Mouse (Mus musculus): ENCODE data around the gene Arl15. TPM values are rescaled to one million over a fixed set of nuclear protein-coding genes. Genes with fewer than 3 reads are reported as not detected.

Arl15 gene
- total RNA-seq, 2 experiments from 2014 or later = 4.0 to 4.2 TPM

DNA sequence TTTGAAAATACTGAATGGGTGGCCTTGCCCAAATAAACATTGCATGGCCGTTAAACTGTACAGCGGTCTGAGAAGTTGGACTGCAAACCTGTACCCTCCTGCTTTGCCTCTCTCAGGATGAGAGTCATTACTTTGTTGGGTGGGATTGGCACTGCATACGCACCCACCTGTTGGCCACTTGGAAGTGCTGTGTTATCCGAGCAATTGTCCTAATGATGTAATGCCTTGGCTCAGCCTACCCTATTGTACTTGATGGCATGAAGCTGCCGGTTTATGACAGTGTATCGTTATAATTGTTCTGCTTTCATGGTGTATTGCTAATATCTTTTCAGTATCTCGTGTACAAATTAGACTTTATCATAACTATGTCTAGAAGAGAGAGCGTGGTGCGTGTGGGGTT, 103.6 kb downstream of the Arl15 start:
- no peak for DNase-seq
- intact Hi-C loops (cut with DNase I) = no loop called here

DNA sequence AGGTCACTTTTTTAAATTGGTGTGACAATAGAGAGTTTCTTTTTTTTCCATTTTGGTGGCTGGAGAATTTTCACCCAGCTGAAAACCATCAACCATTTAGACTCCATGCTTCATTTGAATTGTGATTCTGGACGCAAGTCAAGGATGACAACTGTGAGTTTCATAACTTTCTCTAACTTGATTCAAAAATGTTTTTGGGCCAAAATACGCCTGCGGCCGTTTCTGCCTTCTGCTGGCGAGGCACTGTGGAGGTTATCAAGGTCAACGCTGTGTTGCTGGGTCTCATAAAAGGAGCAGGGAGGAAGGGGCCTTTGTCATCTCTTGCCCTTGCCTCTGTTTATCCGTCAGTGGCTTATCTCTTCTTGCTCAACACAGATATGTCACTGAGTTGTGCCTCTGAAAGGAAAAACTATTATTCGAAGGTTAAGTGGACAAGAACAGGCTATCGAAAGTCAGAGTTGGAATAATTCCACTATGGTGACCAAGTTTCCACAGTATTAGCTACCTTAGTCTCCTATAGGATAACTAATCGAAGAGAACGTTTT, 106.8 kb downstream of the Arl15 start:
- intact Hi-C loops (cut with DNase I) = no loop called here
- no peak for DNase-seq

DNA sequence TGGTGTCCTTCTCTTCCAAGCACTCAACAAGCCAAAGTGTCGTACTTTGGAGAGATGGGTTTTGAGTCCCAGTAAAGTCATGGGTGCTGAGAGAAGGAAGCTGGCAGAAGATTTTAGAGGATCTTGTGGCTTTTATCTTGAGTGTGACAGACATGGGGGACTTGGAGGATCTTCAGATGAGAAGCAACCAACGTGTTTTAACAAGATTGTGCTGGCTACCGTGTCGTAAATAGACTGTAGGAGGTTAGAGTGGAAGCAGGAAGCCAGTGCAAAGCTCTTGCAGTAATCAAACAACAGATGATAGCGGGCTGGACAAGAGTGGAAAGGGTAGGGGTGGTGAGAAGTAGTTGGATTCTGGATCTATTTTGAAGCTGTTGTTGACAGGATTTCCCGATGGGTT, 109.0 kb downstream of the Arl15 start:
- DNase-seq = no peak
- intact Hi-C loops (cut with DNase I) = no loop called here

DNA sequence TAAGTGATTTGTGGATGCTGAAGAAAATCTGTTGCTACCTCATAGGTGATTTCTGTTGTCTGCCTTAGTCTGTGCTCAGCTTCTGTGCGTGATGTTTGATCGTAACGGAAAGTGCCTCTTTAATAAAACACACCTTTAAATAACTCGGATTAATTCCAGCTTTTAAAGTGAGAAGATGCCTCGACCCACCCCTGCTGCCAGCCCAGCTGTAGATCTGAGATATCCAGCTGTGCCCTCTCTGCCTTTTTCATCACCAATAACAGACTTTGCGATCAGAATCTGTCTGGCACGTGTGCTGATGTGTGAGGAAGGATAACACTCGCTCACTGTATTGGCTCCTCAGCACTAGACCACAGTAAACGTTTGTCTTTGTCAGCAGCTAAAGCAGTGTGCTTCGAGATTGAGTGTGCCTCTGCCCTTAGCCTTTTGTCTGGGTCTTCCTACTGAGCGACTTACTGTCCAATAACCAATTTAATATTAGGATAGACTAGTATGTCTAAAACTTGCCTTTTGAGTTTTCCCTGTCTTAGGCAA, 117.7 kb downstream of the Arl15 start:
- intact Hi-C loops (cut with DNase I) = no loop called here
- DNase-seq = no peak

DNA sequence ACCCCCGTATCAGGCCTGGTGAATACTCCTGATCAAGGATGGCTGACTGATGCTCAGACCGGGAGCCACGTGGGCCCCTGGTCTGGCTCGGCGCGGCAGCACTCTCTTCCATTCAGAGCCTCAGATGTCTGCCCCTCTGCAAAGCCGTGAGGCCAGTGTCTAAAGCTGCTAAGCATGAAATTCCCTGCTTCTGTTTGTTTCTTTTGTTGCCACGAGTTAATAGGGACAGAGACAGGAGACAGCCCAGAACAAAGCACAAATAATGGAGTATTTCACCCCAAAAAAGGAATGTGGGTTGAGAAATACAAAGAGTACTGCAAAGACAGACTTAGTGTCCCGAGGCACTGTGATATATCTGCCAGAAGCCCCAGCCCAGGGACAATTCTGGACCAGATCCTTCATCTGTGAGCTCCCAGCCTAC, 120.3 kb downstream of the Arl15 start:
- intact Hi-C loops (cut with DNase I) = no loop called here
- no peak for DNase-seq

DNA sequence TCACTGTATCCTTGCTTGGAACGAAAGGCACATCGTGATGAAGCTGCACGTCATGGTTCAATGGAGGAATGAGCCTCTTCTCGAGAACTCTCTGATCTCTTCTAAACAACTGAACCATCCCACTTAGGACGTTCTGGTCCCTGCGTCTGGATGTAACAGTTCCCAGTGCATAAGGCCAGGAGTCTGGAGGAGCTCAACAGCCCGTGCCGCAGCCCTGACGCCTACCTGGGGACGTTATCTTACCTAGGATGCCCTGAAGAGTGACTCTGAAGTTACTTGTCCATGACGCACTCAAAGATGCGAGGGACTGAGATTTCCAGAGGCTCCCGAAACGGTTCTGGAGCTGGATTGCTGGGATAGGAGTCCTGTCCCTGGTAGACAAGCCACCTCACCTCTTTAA, 121.4 kb downstream of the Arl15 start:
- intact Hi-C loops (cut with DNase I) = no loop called here
- no peak for DNase-seq

DNA sequence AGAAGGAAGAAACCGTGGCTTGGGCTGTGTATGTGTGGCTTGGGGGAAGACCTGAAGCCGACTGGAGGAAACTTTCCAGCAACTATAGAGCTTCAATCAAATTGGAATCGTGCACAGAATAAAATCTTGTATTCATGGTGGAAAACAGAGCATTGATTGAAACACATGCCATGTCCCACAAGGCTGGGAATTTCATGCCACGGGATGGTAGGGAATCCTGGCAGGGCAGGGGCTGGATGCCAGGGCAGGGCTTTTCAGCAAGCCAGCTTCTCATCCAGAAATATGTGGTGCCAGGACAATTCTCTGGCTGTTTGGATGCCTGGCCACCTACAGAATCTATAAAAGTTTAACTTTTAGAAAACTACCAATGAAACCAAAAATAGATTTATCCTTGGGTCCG, 122.5 kb downstream of the Arl15 start:
- intact Hi-C loops (cut with DNase I) = no loop called here

DNA sequence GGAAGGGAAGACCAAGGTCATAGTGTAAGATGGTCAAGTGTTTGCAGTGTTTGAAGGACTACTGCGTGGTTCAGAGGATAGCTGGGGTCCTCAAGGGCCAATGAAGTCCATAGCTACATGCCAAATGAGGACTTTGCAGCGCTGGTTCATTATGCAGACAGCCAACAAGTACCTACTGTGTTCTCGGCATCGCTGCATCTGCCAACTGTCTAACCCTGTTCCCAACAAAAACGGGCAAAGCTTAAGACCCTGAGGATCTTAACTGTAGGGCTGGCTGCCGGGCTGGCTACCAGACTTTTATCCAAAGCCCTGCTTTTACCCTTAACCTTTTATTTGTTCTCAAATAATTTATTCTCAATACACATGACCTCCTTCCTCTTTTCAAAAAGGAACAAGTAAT, 123.1 kb downstream of the Arl15 start:
- intact Hi-C loops (cut with DNase I) = no loop called here
- no peak for DNase-seq

More for the DNA sequence above, 122.5 kb downstream of the Arl15 start:
- DNase-seq = no peak

DNA sequence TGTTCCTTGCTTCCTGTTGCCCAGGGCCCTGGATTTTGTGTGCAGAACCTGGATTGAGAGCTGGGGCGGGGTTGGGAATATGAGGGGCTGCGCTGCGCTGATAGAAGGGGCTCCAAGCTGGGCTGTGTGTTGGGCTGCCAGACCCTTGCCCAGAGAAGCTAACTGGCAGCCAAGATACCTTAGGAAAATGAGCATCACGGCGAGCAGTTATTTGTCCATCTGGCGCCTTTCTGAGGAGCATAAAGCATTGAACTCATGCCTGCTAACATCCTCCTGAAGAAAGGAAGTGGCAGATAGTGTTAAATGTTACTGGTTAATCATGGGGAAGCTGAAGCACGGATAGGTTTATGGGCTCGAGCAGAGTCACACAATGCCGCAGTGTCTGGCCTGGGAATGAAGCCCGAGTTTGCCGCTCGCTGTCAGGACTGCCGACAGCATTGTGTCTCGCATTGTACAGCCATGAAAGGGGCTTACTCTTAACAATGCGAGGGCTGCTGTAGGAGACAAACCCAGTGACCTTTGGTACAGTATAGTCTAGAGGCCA, 123.6 kb downstream of the Arl15 start:
- intact Hi-C loops (cut with DNase I) = no loop called here
- no peak for DNase-seq

DNA sequence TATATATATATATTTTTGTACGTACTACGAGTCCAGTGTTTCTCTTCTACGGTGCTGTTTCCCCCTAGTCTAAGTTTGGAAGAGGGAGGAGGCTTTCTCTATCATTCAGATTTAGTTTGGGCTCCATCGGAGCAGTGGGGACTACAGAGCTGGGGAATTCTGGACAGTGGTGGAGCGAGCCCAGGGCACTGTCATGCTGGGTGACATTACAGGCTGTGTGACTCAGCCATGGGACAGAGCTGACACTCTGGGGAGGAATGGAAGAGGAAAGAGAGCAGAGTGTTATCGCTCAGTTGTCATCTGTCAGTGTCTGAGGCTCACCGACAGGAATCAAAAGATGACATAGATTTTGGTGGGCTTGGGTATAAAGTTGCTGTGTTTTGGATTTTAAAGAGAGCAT, 124.4 kb downstream of the Arl15 start:
- intact Hi-C loops (cut with DNase I) = no loop called here
- DNase-seq = no peak

DNA sequence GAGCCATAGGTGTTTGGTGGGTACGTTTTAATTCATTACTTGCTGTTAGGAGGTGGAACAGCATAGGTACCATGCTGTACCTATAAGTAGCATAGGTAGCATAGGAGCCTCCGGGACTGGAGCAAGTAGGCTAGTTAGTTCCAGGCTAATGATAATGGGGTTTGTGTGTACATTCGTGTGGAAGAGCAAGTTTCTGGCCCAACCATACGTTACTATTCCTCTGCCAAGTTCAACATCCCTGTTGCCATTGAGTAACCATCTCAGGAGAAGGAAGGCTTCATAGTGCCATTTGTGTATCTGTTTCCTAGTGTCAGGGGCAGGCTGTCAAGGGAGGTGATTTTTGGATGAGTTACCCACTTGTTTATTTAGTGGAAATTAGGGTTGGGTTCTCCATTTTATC, 141.4 kb downstream of the Arl15 start:
- DNase-seq = no peak
- intact Hi-C loops (cut with DNase I) = no loop called here

DNA sequence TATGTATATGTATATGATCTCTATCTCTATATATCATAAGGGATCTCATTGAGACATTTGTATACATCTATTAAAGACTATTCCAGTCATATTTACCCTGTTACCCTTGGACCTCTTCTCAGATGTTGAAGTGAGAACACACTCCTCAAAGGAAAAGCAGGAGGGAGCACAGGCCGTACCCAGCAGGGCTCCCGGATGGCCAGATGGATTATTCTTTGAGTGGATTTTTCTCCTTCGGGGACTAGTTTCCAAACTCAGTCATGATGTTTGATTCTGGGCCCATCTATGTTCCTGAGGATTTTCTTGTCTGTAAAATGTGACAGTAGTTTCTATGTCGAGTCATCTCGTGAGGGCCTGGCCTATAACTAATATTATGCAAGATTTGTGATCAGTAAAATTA, 142.9 kb downstream of the Arl15 start:
- no peak for DNase-seq
- intact Hi-C loops (cut with DNase I) = no loop called here

DNA sequence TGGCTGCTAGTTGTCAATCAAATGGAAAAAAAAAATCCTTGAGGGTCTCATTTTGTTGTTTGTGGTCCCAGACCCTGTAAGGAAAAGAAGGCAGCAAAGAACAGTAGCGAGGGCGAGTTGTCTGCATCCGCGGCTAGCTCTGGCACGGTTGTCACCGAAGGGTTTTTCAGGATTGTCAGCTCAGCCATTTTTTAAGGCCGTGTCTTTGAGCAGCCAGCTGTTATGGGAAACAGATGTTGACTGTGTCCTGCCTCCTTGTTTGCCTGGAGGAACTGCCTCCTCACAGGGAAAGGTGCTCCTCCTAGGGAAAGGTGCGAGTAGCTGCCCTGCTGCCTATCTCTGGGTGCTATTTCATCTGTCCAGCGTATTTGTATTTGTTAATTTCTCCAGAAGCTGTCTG, 144.3 kb downstream of the Arl15 start:
- DNase-seq = no peak
- intact Hi-C loops (cut with DNase I) = no loop called here

DNA sequence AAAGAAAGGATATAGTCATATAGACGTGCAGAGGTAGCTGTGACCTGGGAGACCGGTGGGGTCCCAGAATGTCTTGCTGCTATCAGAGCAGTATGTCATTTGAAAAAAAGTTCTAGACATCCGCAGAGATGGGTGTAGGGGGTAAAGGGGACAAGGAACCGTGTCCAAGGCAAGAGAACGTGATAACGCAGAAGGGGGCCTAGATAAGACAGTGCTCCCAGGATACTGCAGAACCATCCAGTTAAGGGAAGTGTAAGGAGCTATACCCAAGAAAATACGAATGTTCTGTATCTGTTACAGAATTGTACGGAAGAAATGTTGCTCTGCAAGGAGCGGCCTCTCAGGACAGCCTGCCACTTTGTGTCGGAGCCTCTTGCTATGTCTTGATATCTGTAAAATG, 144.8 kb downstream of the Arl15 start:
- DNase-seq = no peak
- intact Hi-C loops (cut with DNase I) = no loop called here

DNA sequence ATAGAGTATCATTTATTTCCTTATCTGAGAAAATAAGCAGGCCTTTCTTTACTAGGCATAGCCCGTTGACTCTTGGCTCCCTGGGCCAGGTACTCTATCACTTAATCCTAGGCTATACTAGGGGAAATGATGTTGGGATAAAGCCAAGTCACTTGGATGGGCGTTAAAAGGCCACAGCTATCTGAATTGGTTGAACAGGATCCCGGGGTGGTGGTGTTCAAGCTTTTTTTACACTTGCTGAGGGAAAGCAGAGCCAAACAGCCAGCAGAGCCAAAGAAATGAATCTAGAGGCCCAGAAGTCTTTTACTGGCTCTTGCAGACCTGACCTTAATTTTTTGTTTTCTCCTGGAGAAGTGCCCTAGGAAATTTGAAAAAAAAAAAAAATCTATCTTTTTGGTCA, 145.4 kb downstream of the Arl15 start:
- intact Hi-C loops (cut with DNase I) = no loop called here
- DNase-seq = peak in 1 of 2 experiments; percentile 36

DNA sequence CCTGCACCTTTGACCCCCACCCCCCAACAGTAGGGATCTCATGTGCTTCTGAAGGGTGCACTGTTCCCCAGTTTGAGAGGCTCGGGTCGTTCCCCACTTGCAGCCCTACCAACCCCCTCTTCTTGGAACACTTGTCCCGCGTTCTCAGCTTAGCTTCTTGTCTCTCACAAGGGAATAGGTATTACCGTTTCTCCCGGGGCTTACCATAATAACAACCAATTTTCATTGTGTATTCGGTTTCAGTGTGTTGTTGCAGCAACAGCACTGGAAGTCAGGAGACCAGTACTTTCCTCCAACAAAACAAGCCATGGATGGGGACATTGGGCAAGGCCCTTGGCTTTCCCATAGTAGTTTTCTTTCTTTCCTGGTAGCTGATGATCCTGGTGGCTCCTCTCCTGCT, 145.8 kb downstream of the Arl15 start:
- no peak for DNase-seq
- intact Hi-C loops (cut with DNase I) = no loop called here

DNA sequence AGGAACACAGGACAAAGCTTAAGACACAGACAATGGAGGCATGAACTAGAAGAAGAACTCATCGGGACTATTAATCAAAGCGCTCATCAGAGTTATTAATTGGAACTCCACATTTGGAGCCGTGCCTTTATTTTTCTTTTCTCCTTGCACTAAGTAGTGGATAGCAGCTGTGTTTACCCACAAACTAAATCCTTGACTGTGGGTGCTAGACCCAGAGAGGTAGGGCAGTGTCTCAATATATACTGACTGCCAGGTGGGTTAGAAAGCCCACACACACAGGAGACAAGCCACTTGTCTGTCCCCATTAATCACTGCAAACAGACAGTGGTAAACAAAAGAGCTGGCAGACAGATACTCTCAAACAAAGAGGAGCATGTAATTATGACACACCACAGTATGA, 147.6 kb downstream of the Arl15 start:
- intact Hi-C loops (cut with DNase I) = no loop called here
- DNase-seq = no peak

DNA sequence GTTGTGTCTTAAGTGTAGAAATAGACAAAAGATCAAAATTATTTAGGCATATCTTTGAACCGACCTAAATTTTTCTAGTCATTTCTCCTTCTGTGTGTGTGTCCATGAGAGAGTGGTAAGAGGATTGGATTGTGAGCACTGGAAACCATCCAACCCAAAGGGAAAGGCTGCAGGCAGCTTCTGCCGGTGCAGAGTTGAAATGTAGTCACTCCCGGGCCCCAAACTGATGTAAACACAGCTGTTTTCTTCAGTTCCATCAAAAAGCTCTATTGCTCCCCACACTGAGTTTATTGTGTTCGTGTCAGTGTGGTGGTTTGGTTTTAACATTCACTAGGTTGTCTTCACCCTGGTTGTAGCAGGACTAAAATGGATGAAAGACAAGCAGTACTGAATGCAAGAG, 153.2 kb downstream of the Arl15 start:
- intact Hi-C loops (cut with DNase I) = no loop called here

DNA sequence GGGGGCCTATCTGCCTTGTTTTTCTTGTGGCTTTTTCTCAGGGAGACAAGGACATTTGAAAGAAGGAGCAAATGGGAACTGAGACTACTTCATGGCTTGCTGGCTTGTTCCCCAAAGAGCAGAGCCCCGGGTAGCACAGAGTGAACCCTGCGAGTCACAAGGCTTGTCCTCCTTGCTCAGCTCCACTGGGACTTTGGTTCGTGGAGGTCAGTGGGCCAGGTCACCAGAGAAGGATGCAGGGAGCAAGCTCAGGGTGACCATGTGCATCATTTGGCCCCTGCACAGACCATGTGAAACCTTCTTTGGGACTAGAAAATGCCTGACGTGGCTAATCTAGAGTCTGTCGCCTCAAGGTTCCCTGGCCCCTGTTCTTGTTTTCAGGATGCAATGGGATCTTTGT, 155.4 kb downstream of the Arl15 start:
- DNase-seq = peak; percentile 36 to 49
- intact Hi-C loops (cut with DNase I) = no loop called here

More for the DNA sequence above, 153.2 kb downstream of the Arl15 start:
- DNase-seq = no peak

DNA sequence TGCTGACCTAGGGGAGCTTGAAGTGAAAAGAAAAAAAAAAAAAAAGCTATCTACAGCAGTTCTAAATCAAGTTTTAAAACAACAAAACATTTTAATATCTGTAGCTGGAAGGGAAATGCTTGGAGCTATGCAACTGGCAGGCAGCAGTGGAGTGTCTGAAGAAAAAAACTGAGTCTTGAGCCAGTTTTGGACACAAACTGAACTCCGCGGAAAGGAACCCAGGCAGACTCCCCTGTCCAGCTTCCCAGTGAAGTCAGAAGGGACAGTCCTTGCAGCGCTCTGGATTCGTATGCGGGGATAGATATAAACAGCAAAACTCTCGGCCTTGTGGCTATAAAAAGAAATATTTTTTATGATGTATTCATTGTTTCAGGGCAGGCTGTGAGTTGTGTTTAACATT, 155.8 kb downstream of the Arl15 start:
- intact Hi-C loops (cut with DNase I) = no loop called here
- DNase-seq = peak in 1 of 2 experiments; percentile 7

DNA sequence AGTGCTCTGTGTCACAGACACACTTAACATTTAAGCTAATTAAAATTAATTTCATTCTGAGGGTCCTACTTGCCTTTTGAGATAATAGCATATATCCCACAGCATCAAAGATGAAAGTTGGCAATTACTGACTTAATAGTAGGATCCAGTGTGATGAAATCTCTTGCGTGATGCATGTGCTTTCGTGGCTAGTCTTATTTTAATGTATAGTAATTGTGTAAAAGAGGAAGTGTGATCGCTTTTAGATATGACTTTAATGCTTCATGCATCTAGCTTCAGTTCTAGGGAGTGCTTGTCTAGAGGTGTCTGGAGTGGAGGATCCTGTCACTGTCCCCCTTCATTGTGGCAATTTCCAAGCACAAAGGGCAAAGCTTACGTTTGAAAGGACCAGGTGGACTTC, 163.1 kb downstream of the Arl15 start:
- no peak for DNase-seq
- intact Hi-C loops (cut with DNase I) = no loop called here

DNA sequence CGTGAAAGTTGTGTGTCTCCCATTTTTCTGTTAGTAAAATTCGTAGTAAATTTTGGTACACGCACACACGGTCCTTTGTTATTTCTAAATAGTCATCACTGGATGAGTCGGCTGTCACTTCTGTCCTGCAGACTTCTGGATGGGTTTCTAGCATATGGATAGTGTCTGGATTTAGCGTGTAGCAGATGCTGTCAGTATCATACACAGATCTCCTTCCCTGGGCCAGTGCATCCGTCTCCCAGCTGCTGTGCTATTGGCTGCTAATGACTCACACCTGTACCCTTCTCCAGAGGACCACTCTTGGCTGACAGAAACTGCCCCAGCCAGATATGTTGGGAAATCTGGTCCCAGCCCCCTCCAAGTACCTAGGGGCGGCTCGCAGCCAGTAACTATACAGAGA, 170.6 kb downstream of the Arl15 start:
- intact Hi-C loops (cut with DNase I) = loop anchor here (2.0 kb wide), 1 partner anchor 44 kb away; no protein-coding TSS in a partner anchor
- no peak for DNase-seq

DNA sequence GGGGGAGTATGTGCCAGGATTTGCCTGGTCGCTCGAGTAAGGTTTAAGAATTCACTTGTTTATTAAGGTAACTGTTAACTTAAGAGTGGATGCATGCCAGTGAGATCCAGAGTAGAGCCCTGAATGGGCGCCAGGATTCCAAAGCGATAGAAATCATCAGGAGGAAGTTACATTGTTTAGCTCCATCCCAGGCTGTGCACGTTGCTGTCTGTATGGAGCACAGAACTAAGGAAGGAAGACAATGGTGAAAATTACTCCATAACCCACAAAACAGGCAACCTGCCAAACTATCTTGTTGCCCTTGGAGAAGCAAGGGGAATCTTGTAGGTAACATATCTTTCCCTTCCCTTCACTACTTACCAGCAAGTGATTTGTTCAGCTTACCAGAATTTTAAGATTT, 176.4 kb downstream of the Arl15 start:
- intact Hi-C loops (cut with DNase I) = no loop called here
- DNase-seq = no peak

Data from gastrocnemius, postnatal 36 days (tissue).